Mouse (Mus musculus): Measurements from ENCODE around the gene Aebp1. TPM values are rescaled to one million over a fixed set of nuclear protein-coding genes. Genes with fewer than 3 reads are reported as not detected.

Gene Aebp1
- polyA plus RNA-seq, 1 experiment = 10.3 TPM

GRCm38 (mm10) chr11:5872707-5873106 is 11.0 kb downstream of the Aebp1 start:
- Histone ChIP-seq H3K27ac (ENCODE audit: insufficient read depth, low read length) (no peak overlapping the region), H3K4me3 (replicated peaks; ENCODE audit: insufficient read depth, low read depth, low read length) (no peak overlapping the region), H3K4me1 (ENCODE audit: control insufficient read depth, insufficient read depth, low read length) (peaks cover 13% of the 10 kb centered on the region), H3K27me3 (ENCODE audit: control insufficient read depth, insufficient read depth, low read length) (no peaks in the 10 kb centered on the region)
- no peak for TF ChIP-seq CTCF (IDR thresholded peaks at IDR 0.05; ENCODE audit: borderline replicate concordance, insufficient read depth, low read depth, low read length)
- TF ChIP-seq POLR2A (IDR thresholded peaks at IDR 0.05; ENCODE audit: borderline replicate concordance, insufficient read depth, low read length) = no peak
- DNase-seq = no peak
- WGBS = 92% methylated on average over 11 of the region's 11 CpGs

DNA sequence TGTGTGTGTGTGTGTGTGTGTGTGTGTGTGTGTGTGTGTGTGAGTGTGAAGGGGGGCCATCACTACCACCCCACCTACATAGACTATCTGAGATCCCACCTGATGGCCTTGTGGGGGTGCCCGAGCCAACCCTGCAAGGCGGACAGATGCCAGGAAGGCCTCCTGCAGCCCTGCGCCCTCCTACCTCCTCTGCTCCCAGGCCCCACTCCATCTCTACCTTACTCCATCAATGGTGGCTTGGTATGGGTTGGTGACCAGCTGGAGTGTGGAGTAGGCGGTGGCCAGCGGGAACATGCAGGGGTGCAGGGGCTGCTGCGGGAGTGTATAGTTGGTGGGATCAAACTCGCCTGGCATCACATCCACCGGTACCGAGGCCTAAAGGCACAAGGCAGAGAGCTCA is 11.4 kb downstream of the Aebp1 start:
- H3K27ac ChIP-seq (ENCODE audit: insufficient read depth, low read length) = no peak overlapping the region
- peaks cover 13% of the 10 kb centered on the region for H3K4me1 ChIP-seq (ENCODE audit: control insufficient read depth, insufficient read depth, low read length)
- 97% methylated on average over 9 of the region's 9 CpGs for WGBS
- no peak for DNase-seq
- no peak overlapping the region for H3K4me3 ChIP-seq (replicated peaks; ENCODE audit: insufficient read depth, low read depth, low read length)
- no peak for TF ChIP-seq CTCF (IDR thresholded peaks at IDR 0.05; ENCODE audit: borderline replicate concordance, insufficient read depth, low read depth, low read length)
- TF ChIP-seq POLR2A (IDR thresholded peaks at IDR 0.05; ENCODE audit: borderline replicate concordance, insufficient read depth, low read length) = no peak
- H3K27me3 ChIP-seq (ENCODE audit: control insufficient read depth, insufficient read depth, low read length) = no peaks in the 10 kb centered on the region

GRCm38 (mm10) chr11:5877421-5877820 is 15.7 kb downstream of the Aebp1 start:
- no peaks in the 10 kb centered on the region for H3K27me3 ChIP-seq (ENCODE audit: control insufficient read depth, insufficient read depth, low read length)
- TF ChIP-seq POLR2A (IDR thresholded peaks at IDR 0.05; ENCODE audit: borderline replicate concordance, insufficient read depth, low read length) (no peak), CTCF (IDR thresholded peaks at IDR 0.05; ENCODE audit: borderline replicate concordance, insufficient read depth, low read depth, low read length) (no peak)
- H3K27ac ChIP-seq (ENCODE audit: insufficient read depth, low read length) = no peak overlapping the region
- WGBS = 4% methylated on average over 5 of the region's 5 CpGs
- H3K4me3 ChIP-seq (replicated peaks; ENCODE audit: insufficient read depth, low read depth, low read length) = peak overlapping the region; percentile 77
- peaks cover 5% of the 10 kb centered on the region for H3K4me1 ChIP-seq (ENCODE audit: control insufficient read depth, insufficient read depth, low read length)
- DNase-seq = no peak

DNA sequence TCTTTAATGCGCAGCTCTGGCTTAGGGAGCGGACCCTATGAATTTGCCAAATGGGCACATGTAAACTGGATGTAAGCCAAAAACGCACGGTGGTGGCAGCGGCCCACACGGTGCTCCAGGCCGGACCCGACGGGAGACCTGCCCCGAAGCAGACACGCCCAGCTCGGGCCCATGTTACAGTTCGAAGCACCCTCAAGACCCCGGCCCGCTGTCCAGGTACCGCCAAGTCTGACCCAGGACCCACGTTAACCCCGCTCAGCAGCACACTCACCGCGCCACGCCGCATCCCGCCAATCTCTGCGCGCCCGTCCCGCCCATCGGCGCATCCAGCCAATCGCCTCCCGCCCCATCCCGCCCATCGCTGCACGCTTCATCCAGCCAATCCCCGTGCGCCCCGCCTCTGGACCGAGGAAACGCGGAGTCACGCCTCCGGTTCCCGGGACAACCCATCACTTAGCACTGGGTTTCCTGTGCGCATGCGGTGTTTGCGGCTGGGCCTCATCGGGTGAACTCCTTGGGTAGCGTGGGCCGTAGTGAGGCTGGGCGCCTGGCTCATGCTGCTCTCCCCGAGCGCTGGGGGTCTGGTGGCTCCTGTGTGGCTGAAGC is 16.3 kb downstream of the Aebp1 start, which contains the start of gene Pold2:
Pold2 (minus strand) TSS at position 372 of the 606 bp plus-strand sequence.
- Histone ChIP-seq H3K4me1 (ENCODE audit: control insufficient read depth, insufficient read depth, low read length) (peaks cover 5% of the 10 kb centered on the region), H3K4me3 (replicated peaks; ENCODE audit: insufficient read depth, low read depth, low read length) (peak within 1 kb of the TSS; percentile 77), H3K27me3 (ENCODE audit: control insufficient read depth, insufficient read depth, low read length) (no peaks in the 10 kb centered on the region), H3K27ac (ENCODE audit: insufficient read depth, low read length) (peak within 1 kb of the TSS; percentile 69)
- peak; percentile 97 to 98 for DNase-seq
- WGBS = under 1% methylated on average over 50 of the region's 52 CpGs
- TF ChIP-seq POLR2A (IDR thresholded peaks at IDR 0.05; ENCODE audit: borderline replicate concordance, insufficient read depth, low read length) (peak; percentile 85), CTCF (IDR thresholded peaks at IDR 0.05; ENCODE audit: borderline replicate concordance, insufficient read depth, low read depth, low read length) (no peak)

DNA sequence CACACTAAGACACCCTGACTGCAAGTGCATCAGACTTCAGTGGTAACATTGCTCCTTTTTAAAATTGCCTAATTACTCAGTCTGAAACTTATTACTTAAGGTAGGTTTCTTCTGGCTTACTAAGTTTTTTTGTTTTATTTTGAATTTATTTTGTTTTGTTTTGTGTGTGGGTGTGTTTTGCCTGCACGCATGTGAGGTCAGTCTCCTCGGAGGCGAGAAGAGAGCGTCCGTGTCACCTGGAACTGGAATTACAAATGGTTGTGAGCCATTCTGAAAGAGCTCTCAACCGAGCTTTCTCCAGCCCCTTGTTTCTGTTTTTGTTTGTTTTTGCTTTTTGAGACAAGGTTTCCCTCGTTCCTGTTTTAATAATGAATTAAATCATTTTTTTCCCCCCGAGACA is 16.9 kb downstream of the Aebp1 start:
- TF ChIP-seq POLR2A (IDR thresholded peaks at IDR 0.05; ENCODE audit: borderline replicate concordance, insufficient read depth, low read length) (no peak), CTCF (IDR thresholded peaks at IDR 0.05; ENCODE audit: borderline replicate concordance, insufficient read depth, low read depth, low read length) (no peak)
- 29% methylated on average over 8 of the region's 8 CpGs for WGBS
- peaks cover 5% of the 10 kb centered on the region for H3K4me1 ChIP-seq (ENCODE audit: control insufficient read depth, insufficient read depth, low read length)
- H3K4me3 ChIP-seq (replicated peaks; ENCODE audit: insufficient read depth, low read depth, low read length) = peak overlapping the region; percentile 66
- DNase-seq = no peak
- H3K27ac ChIP-seq (ENCODE audit: insufficient read depth, low read length) = peak overlapping the region; percentile 69; the same call in 1 of the 2 replicates
- H3K27me3 ChIP-seq (ENCODE audit: control insufficient read depth, insufficient read depth, low read length) = no peaks in the 10 kb centered on the region

- no peaks in the 10 kb centered on the region for H3K27me3 ChIP-seq (ENCODE audit: control insufficient read depth, insufficient read depth, low read length)
- peaks cover 5% of the 10 kb centered on the region for H3K4me1 ChIP-seq (ENCODE audit: control insufficient read depth, insufficient read depth, low read length)
- H3K27ac ChIP-seq (ENCODE audit: insufficient read depth, low read length) = no peak overlapping the region
- TF ChIP-seq CTCF (IDR thresholded peaks at IDR 0.05; ENCODE audit: borderline replicate concordance, insufficient read depth, low read depth, low read length) (peak; percentile 86), POLR2A (IDR thresholded peaks at IDR 0.05; ENCODE audit: borderline replicate concordance, insufficient read depth, low read length) (no peak)
- DNase-seq = peak; percentile 65 to 74
- WGBS = 39% methylated on average over 5 of the region's 5 CpGs
- no peak overlapping the region for H3K4me3 ChIP-seq (replicated peaks; ENCODE audit: insufficient read depth, low read depth, low read length)
These were observed 18.2 kb downstream of the Aebp1 start for GRCm38 (mm10) chr11:5879905-5880304.

DNA sequence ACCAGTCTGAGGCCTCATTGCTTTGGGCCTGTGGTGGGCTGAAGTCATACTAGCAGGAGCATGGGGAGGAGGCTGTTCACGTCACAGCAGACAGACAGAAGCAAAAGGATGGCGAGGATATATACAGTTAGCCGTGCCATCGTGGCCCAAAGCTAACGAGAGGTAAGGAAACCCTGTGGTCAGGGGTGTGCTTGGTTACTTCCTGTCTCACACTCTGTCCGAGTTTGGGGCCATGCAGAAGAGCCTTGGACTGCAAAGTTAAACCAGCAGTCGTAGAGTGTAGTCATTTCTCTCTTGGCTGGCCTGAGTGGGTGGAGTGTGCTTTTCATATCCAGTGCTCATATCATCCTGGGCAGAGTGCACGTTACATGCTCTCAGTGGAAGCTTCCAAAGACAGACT is 20.8 kb downstream of the Aebp1 start:
- Histone ChIP-seq H3K4me1 (ENCODE audit: control insufficient read depth, insufficient read depth, low read length) (no peaks in the 10 kb centered on the region; the same call in 1 of the 2 replicates), H3K27ac (ENCODE audit: insufficient read depth, low read length) (no peak overlapping the region), H3K4me3 (replicated peaks; ENCODE audit: insufficient read depth, low read depth, low read length) (no peak overlapping the region), H3K27me3 (ENCODE audit: control insufficient read depth, insufficient read depth, low read length) (no peaks in the 10 kb centered on the region)
- TF ChIP-seq CTCF (IDR thresholded peaks at IDR 0.05; ENCODE audit: borderline replicate concordance, insufficient read depth, low read depth, low read length) = no peak
- no peak for TF ChIP-seq POLR2A (IDR thresholded peaks at IDR 0.05; ENCODE audit: borderline replicate concordance, insufficient read depth, low read length)
- 82% methylated on average over 8 of the region's 8 CpGs for WGBS
- no peak for DNase-seq

GRCm38 (mm10) chr11:5886187-5886586 is 24.4 kb downstream of the Aebp1 start:
- 13% methylated on average over 9 of the region's 9 CpGs for WGBS
- Histone ChIP-seq H3K27ac (ENCODE audit: insufficient read depth, low read length) (no peak overlapping the region), H3K27me3 (ENCODE audit: control insufficient read depth, insufficient read depth, low read length) (no peaks in the 10 kb centered on the region), H3K4me1 (ENCODE audit: control insufficient read depth, insufficient read depth, low read length) (peaks cover 3% of the 10 kb centered on the region), H3K4me3 (replicated peaks; ENCODE audit: insufficient read depth, low read depth, low read length) (no peak overlapping the region)
- peak; percentile 61 to 62 for DNase-seq
- no peak for TF ChIP-seq POLR2A (IDR thresholded peaks at IDR 0.05; ENCODE audit: borderline replicate concordance, insufficient read depth, low read length)
- peak; percentile 71; the same call in 1 of the 2 replicates for TF ChIP-seq CTCF (IDR thresholded peaks at IDR 0.05; ENCODE audit: borderline replicate concordance, insufficient read depth, low read depth, low read length)

All from cerebellum, adult 2 months (tissue).